Mouse (Mus musculus) hindbrain, embryonic 11.5 days (tissue): ENCODE data around the gene Olfr889. TPM values are rescaled to one million over a fixed set of nuclear protein-coding genes. Genes with fewer than 3 reads are reported as not detected.
"Not testable (repeated sequence)": the region's sequence is repeated elsewhere in the genome, so short reads cannot be mapped to it uniquely, and the experiment has no call there.

Source experiments
- ATAC-seq: fragments of 200-750 bp; cut with Nextera tagmentation; 2 replicates; pipeline ENCODE4 v1.8.0; 2017; ENCODE audit warnings: mild to moderate bottlenecking, moderate TSS enrichment, moderate library complexity; ENCODE audit not compliant: low FRiP score
- DNase-seq: peaks from one replicate; pipeline ENCODE4 v3.0.0-alpha.2; 2015; ENCODE audit warnings: low spot score
- H3K27ac ChIP-seq: fragments of 300-500 bp; sonication (generic); 2 replicates; pipeline ENCODE4 v1.5.1; 2014; ENCODE audit warnings: mild to moderate bottlenecking, low read depth, low read length
- H3K27me3 ChIP-seq: fragments of 300-500 bp; sonication (generic); 2 replicates; pipeline ENCODE4 v1.6.1; 2014; ENCODE audit warnings: mild to moderate bottlenecking, low read length, moderate library complexity, mixed read lengths; ENCODE audit not compliant: control insufficient read depth, insufficient read depth
- H3K36me3 ChIP-seq: fragments of 300-500 bp; sonication (generic); 2 replicates; pipeline ENCODE4 v1.6.1; 2014; ENCODE audit warnings: mild to moderate bottlenecking, low read length, moderate library complexity, mixed read lengths; ENCODE audit not compliant: control insufficient read depth, insufficient read depth
- H3K4me1 ChIP-seq: fragments of 300-500 bp; sonication (generic); replicated peaks from 2 replicates; pipeline ENCODE4 v1.6.1; 2014; ENCODE audit warnings: low read length, mixed read lengths; ENCODE audit not compliant: control insufficient read depth, insufficient read depth
- H3K4me2 ChIP-seq: fragments of 300-500 bp; sonication (generic); replicated peaks from 2 replicates; pipeline ENCODE4 v1.6.1; 2014; ENCODE audit warnings: mild to moderate bottlenecking, low read depth, low read length
- H3K4me3 ChIP-seq: fragments of 300-500 bp; sonication (generic); 2 replicates; pipeline ENCODE4 v1.5.1; 2014; ENCODE audit warnings: low read depth, low read length
- H3K9ac ChIP-seq: fragments of 300-500 bp; sonication (generic); 2 replicates; pipeline ENCODE4 v1.6.1; 2014; ENCODE audit warnings: low read depth, low read length
- H3K9me3 ChIP-seq: fragments of 300-500 bp; sonication (generic); 2 replicates; pipeline ENCODE4 v1.6.1; 2016; ENCODE audit warnings: low read length; ENCODE audit not compliant: control insufficient read depth
- WGBS: fragments of 180-500 bp; shearing (Covaris S2); extraction: QIAGEN DNeasy Blood & Tissue Kit; methylation state at CpG from one replicate; pipeline ENCODE4 v1.1.7; 2014; 5-methylcytosine and 5-hydroxymethylcytosine counted together
- polyA plus RNA-seq: library from polyadenylated mRNA; unstranded; fragments of >200 nt; fragmentation: Nextera tagmentation; extraction: Ambion mirVana; gene quantifications from 2 replicates; pipeline ENCODE4 v1.2.1, GENCODE M21; 2014

The Olfr889 gene
- polyA plus RNA-seq = 0.06 and 0.14 TPM in 2 replicates

DNA sequence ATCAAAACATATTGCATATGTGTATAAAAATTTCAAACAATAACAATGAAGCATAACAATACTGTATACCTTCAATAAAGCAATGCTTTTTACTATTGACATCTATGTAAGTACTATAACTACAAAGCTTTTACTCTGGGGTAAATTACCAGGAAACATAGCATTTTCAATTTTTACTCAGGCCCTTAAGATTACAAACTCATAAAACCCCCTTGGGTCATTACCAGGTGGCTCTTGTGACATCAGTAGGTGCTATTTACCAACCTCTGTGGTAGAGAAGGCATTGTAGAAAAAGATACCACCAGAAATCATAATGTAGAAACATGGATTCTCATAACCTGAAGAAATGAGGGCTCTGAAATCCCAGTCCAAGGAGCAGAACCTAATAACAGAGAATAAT is at the start of gene Olfr889:
TSS of gene Olfr889 (plus strand) at position 301 of the 400 bp plus-strand sequence.
- H3K4me3 ChIP-seq = no peak within 1 kb of the TSS
- no peaks in the 10 kb centered on the region for H3K36me3 ChIP-seq
- ATAC-seq = no peak
- no peak within 1 kb of the TSS for H3K4me2 ChIP-seq
- H3K4me1 ChIP-seq = no peaks in the 10 kb centered on the region
- H3K27me3 ChIP-seq = no peaks in the 10 kb centered on the region
- no peaks in the 10 kb centered on the region for H3K9me3 ChIP-seq
- no peak within 1 kb of the TSS for H3K9ac ChIP-seq
- no peak within 1 kb of the TSS for H3K27ac ChIP-seq
- no peak for DNase-seq

DNA sequence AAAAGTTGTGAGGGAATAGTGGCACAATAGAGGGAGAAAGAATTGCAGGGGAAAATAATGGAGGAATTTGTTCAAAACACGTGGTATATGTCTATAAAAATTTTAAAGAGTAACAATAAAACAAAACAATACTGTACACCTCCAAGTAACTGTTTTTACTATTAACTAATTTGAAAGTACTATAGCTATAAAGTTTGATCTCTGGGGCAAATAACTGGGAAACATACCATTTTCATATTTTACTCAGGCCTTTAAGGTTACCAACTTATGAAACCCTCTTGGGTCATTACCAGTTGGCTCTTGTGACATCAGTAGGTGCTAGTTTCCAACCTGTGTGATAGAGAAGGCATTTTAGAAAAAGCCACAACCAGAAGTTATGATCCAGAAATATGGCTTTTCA is 31.2 kb upstream of the Olfr889 start, which contains the start of gene Olfr887:
TSS of gene Olfr887 (plus strand) at position 301 of the 400 bp plus-strand sequence.
- ATAC-seq = no peak
- no peaks in the 10 kb centered on the region for H3K9me3 ChIP-seq
- no peaks in the 10 kb centered on the region for H3K27me3 ChIP-seq
- H3K27ac ChIP-seq = no peak within 1 kb of the TSS
- H3K4me1 ChIP-seq = no peaks in the 10 kb centered on the region
- no peak for DNase-seq
- WGBS = 74% methylated on average over 1 of the region's 1 CpGs
- H3K4me2 ChIP-seq = no peak within 1 kb of the TSS
- no peak within 1 kb of the TSS for H3K9ac ChIP-seq
- H3K36me3 ChIP-seq = no peaks in the 10 kb centered on the region
- H3K4me3 ChIP-seq = no peak within 1 kb of the TSS

- H3K27ac ChIP-seq = no peak within 1 kb of the TSS
- 81% methylated on average over 1 of the region's 1 CpGs for WGBS
- H3K4me1 ChIP-seq = no peaks in the 10 kb centered on the region
- ATAC-seq = no peak
- H3K27me3 ChIP-seq = no peaks in the 10 kb centered on the region
- H3K4me2 ChIP-seq = no peak within 1 kb of the TSS
- H3K9me3 ChIP-seq = no peaks in the 10 kb centered on the region
- H3K36me3 ChIP-seq = no peaks in the 10 kb centered on the region
- H3K9ac ChIP-seq = no peak within 1 kb of the TSS
- no peak for DNase-seq
- no peak within 1 kb of the TSS for H3K4me3 ChIP-seq
These were observed 7.2 kb upstream of the Olfr889 start, which contains the start of gene Olfr888 for GRCm38 (mm10) chr9:38107828-38108227. Gene Olfr888 (plus strand): TSS chr9:38108128.

- no peaks in the 10 kb centered on the region for H3K9me3 ChIP-seq
- no peaks in the 10 kb centered on the region for H3K27me3 ChIP-seq
- H3K4me1 ChIP-seq = no peaks in the 10 kb centered on the region
- no peak within 1 kb of the TSS for H3K4me3 ChIP-seq
- no peak within 1 kb of the TSS for H3K9ac ChIP-seq
- H3K27ac ChIP-seq = no peak within 1 kb of the TSS
- H3K4me2 ChIP-seq = no peak within 1 kb of the TSS
- DNase-seq = no peak
- H3K36me3 ChIP-seq = no peaks in the 10 kb centered on the region
- ATAC-seq = no peak
These were observed 27.2 kb downstream of the Olfr889 start, which contains the start of gene Olfr890 for GRCm38 (mm10) chr9:38142217-38142616. Gene Olfr890 (plus strand): TSS chr9:38142517.

- not testable (repeated sequence) for H3K9ac ChIP-seq, H3K4me1 ChIP-seq, ATAC-seq, H3K4me3 ChIP-seq, H3K36me3 ChIP-seq, H3K27me3 ChIP-seq, DNase-seq, H3K4me2 ChIP-seq, H3K9me3 ChIP-seq, H3K27ac ChIP-seq
- 48% methylated on average over 2 of the region's 2 CpGs for WGBS
These were observed 53.3 kb downstream of the Olfr889 start for GRCm38 (mm10) chr9:38168341-38168740.

Other genes starting within 250 kb of the Olfr889 start
- gene Olfr145, start 218.5 kb upstream of the Olfr889 start, polyA plus RNA-seq = not detected in 2 replicates
- gene Olfr878, start 197.4 kb upstream of the Olfr889 start, polyA plus RNA-seq = not detected in 2 replicates
- not detected in 2 replicates for gene Olfr881, start 123.4 kb upstream of the Olfr889 start, polyA plus RNA-seq
- gene Olfr883, start 89.4 kb upstream of the Olfr889 start, polyA plus RNA-seq = not detected in 2 replicates
- not detected in 2 replicates for gene Olfr884, start 68.6 kb upstream of the Olfr889 start, polyA plus RNA-seq
- not detected in 2 replicates for gene Olfr885, start 53.9 kb upstream of the Olfr889 start, polyA plus RNA-seq
- gene Olfr887, start 31.1 kb upstream of the Olfr889 start, polyA plus RNA-seq = not detected in 2 replicates
- not detected in 2 replicates for gene Olfr888, start 7.1 kb upstream of the Olfr889 start, polyA plus RNA-seq
- not detected in 2 replicates for gene Olfr890, start 27.3 kb downstream of the Olfr889 start, polyA plus RNA-seq
- gene Olfr891, start 65.6 kb downstream of the Olfr889 start, polyA plus RNA-seq = not detected in 2 replicates
- gene Olfr893, start 93.2 kb downstream of the Olfr889 start, polyA plus RNA-seq = not detected in 2 replicates
- gene Olfr894, start 102.9 kb downstream of the Olfr889 start, polyA plus RNA-seq = not detected in 2 replicates
- not detected in 2 replicates for gene Olfr143, start 137.6 kb downstream of the Olfr889 start, polyA plus RNA-seq
- not detected in 2 replicates for gene Olfr895, start 152.7 kb downstream of the Olfr889 start, polyA plus RNA-seq
- not detected in 2 replicates for gene Olfr896-ps1, start 175.9 kb downstream of the Olfr889 start, polyA plus RNA-seq
- gene Olfr25, start 213.9 kb downstream of the Olfr889 start, polyA plus RNA-seq = not detected in 2 replicates
- gene Olfr898, start 233.2 kb downstream of the Olfr889 start, polyA plus RNA-seq = not detected in 2 replicates